Mouse (Mus musculus) erythroblast, embryonic 14.5 days (primary cell): ENCODE results near the gene Gjd3. TPM values are rescaled to one million over a fixed set of nuclear protein-coding genes. Genes with fewer than 3 reads are reported as not detected.

Experiments
- H3K27me3 ChIP-seq: 2 replicates; pipeline ENCODE4 v1.6.1; 2012; ENCODE audit warnings: inconsistent platforms; ENCODE audit not compliant: control insufficient read depth
- H3K36me3 ChIP-seq: 2 replicates; pipeline ENCODE4 v1.6.1; 2012; ENCODE audit warnings: mild to moderate bottlenecking, inconsistent platforms; ENCODE audit not compliant: control insufficient read depth
- H3K4me1 ChIP-seq: 2 replicates; pipeline ENCODE4 v1.6.1; 2012; ENCODE audit warnings: inconsistent platforms; ENCODE audit not compliant: control insufficient read depth
- H3K4me3 ChIP-seq: replicated peaks from 2 replicates; pipeline ENCODE3; 2012; ENCODE audit warnings: moderate library complexity, mild to moderate bottlenecking, inconsistent platforms
- H3K9me3 ChIP-seq: 2 replicates; pipeline ENCODE4 v1.6.1; 2012; ENCODE audit warnings: low read length, inconsistent platforms, mixed read lengths; ENCODE audit not compliant: control insufficient read depth
- GATA1 ChIP-seq: IDR thresholded peaks from 2 replicates; pipeline ENCODE4 v1.6.1; 2012; ENCODE audit warnings: low read length, inconsistent platforms, mixed read lengths
- TAL1 ChIP-seq: IDR thresholded peaks from 3 replicates; pipeline ENCODE4 v1.6.1; 2012; ENCODE audit warnings: low read length, inconsistent platforms, mixed read lengths
- polyA plus RNA-seq: library from polyadenylated mRNA; stranded (reverse); fragments of >175 nt; gene quantifications from 2 replicates; pipeline ENCODE4 v1.2.3, GENCODE M21; 2012

Gjd3 gene
- not detected in 2 replicates for polyA plus RNA-seq

GRCm38 (mm10) chr11:98982773-98983133, at the start of gene Gjd3:
Gene Gjd3, minus strand, starts transcription at chr11:98983016.
- TF ChIP-seq TAL1 (no peak), GATA1 (no peak)
- peaks cover 9% of the 10 kb centered on the region for H3K36me3 ChIP-seq
- peak within 1 kb of the TSS; percentile 36 for H3K4me3 ChIP-seq
- H3K4me1 ChIP-seq = peaks cover 11% of the 10 kb centered on the region
- peaks cover 64% of the 10 kb centered on the region for H3K27me3 ChIP-seq
- peaks cover 2% of the 10 kb centered on the region; the same call in 1 of the 2 replicates for H3K9me3 ChIP-seq

- TF ChIP-seq GATA1 (no peak), TAL1 (no peak)
- Histone ChIP-seq H3K36me3 (peaks cover 17% of the 10 kb centered on the region), H3K4me3 (no peak overlapping the region), H3K9me3 (no peaks in the 10 kb centered on the region), H3K27me3 (peaks cover 12% of the 10 kb centered on the region), H3K4me1 (peaks cover 20% of the 10 kb centered on the region)
These were observed 44.2 kb upstream of the Gjd3 start for GRCm38 (mm10) chr11:99026899-99027440.

GRCm38 (mm10) chr11:99025878-99026277, 43.1 kb upstream of the Gjd3 start:
- Histone ChIP-seq H3K9me3 (no peaks in the 10 kb centered on the region), H3K27me3 (peaks cover 11% of the 10 kb centered on the region), H3K36me3 (peaks cover 27% of the 10 kb centered on the region), H3K4me1 (peaks cover 31% of the 10 kb centered on the region), H3K4me3 (no peak overlapping the region)
- TF ChIP-seq TAL1 (no peak), GATA1 (no peak)

GRCm38 (mm10) chr11:99024468-99025134, 41.8 kb upstream of the Gjd3 start:
- peaks cover 40% of the 10 kb centered on the region for H3K36me3 ChIP-seq
- H3K4me3 ChIP-seq = peak overlapping the region; percentile 68
- no peaks in the 10 kb centered on the region for H3K9me3 ChIP-seq
- TF ChIP-seq TAL1 (no peak), GATA1 (no peak)
- H3K4me1 ChIP-seq = peaks cover 40% of the 10 kb centered on the region
- no peaks in the 10 kb centered on the region for H3K27me3 ChIP-seq

GRCm38 (mm10) chr11:99023500-99024467, 41.0 kb upstream of the Gjd3 start, which contains the start of gene Top2a:
Gene Top2a, minus strand, starts transcription at chr11:99024189.
- Histone ChIP-seq H3K4me3 (peak within 1 kb of the TSS; percentile 68), H3K27me3 (no peaks in the 10 kb centered on the region), H3K4me1 (peaks cover 40% of the 10 kb centered on the region), H3K9me3 (no peaks in the 10 kb centered on the region), H3K36me3 (peaks cover 48% of the 10 kb centered on the region)
- TF ChIP-seq GATA1 (peak; percentile 89), TAL1 (no peak)

GRCm38 (mm10) chr11:99023094-99023493, 40.3 kb upstream of the Gjd3 start:
- no peaks in the 10 kb centered on the region for H3K27me3 ChIP-seq
- H3K36me3 ChIP-seq = peaks cover 55% of the 10 kb centered on the region
- TF ChIP-seq GATA1 (no peak), TAL1 (no peak)
- H3K4me3 ChIP-seq = peak overlapping the region; percentile 68
- H3K4me1 ChIP-seq = peaks cover 40% of the 10 kb centered on the region
- no peaks in the 10 kb centered on the region for H3K9me3 ChIP-seq

GRCm38 (mm10) chr11:99022384-99022933, 39.6 kb upstream of the Gjd3 start:
- no peaks in the 10 kb centered on the region for H3K9me3 ChIP-seq
- H3K4me1 ChIP-seq = peaks cover 45% of the 10 kb centered on the region
- H3K27me3 ChIP-seq = no peaks in the 10 kb centered on the region
- H3K36me3 ChIP-seq = peaks cover 61% of the 10 kb centered on the region
- peak overlapping the region; percentile 68 for H3K4me3 ChIP-seq
- no peak for TF ChIP-seq GATA1
- no peak for TF ChIP-seq TAL1

- H3K9me3 ChIP-seq = no peaks in the 10 kb centered on the region
- H3K27me3 ChIP-seq = no peaks in the 10 kb centered on the region
- peaks cover 87% of the 10 kb centered on the region for H3K36me3 ChIP-seq
- H3K4me3 ChIP-seq = peak overlapping the region; percentile 22
- no peak for TF ChIP-seq GATA1
- no peak for TF ChIP-seq TAL1
- H3K4me1 ChIP-seq = peaks cover 39% of the 10 kb centered on the region
These were observed 37.0 kb upstream of the Gjd3 start for GRCm38 (mm10) chr11:99019844-99020243.
